Mouse (Mus musculus) spleen, postnatal 4 days (tissue): ENCODE measurements around the gene Zfp408.
A peak's percentile ranks its signal among the peaks of the same experiment; 100 is the strongest.

Experiments used
- DNase-seq, 2 experiments: peaks; one replicate each; pipeline ENCODE4 v3.0.0; 2022; ENCODE audit warnings: low spot score in 2 of 2

The Zfp408 gene

GRCm38 (mm10) chr2:91649553-91650359 is at the start of gene Zfp408, which contains the start of gene Arhgap1:
Gene Zfp408, minus strand, starts transcription at chr2:91649791.
Gene Arhgap1, plus strand, starts transcription at chr2:91649860.
- DNase-seq, result peak; percentile 95 to 96

- no peak for DNase-seq
These were observed 49.6 kb upstream of the Zfp408 start for GRCm38 (mm10) chr2:91699225-91699624.

GRCm38 (mm10) chr2:91696225-91696590 is 46.6 kb upstream of the Zfp408 start:
- no peak for DNase-seq

GRCm38 (mm10) chr2:91695436-91696224 is 46.0 kb upstream of the Zfp408 start:
- no peak for DNase-seq

- no peak for DNase-seq
These were observed 39.9 kb upstream of the Zfp408 start for GRCm38 (mm10) chr2:91689452-91689851.

GRCm38 (mm10) chr2:91683919-91684318 is 34.3 kb upstream of the Zfp408 start:
- DNase-seq, result no peak

GRCm38 (mm10) chr2:91682850-91683249 is 33.3 kb upstream of the Zfp408 start:
- no peak for DNase-seq

- DNase-seq, result no peak
These were observed 27.4 kb upstream of the Zfp408 start for GRCm38 (mm10) chr2:91676961-91677360.

- no peak for DNase-seq
These were observed 26.8 kb upstream of the Zfp408 start for GRCm38 (mm10) chr2:91676420-91676819.

- no peak for DNase-seq
These were observed 25.3 kb upstream of the Zfp408 start for GRCm38 (mm10) chr2:91674895-91675294.

GRCm38 (mm10) chr2:91673587-91673986 is 24.0 kb upstream of the Zfp408 start:
- no peak for DNase-seq

- DNase-seq, result no peak
These were observed 20.4 kb upstream of the Zfp408 start for GRCm38 (mm10) chr2:91670038-91670437.

GRCm38 (mm10) chr2:91669326-91669725 is 19.7 kb upstream of the Zfp408 start:
- no peak for DNase-seq

- no peak for DNase-seq
These were observed 18.2 kb upstream of the Zfp408 start for GRCm38 (mm10) chr2:91667747-91668146.

- DNase-seq, result no peak
These were observed 16.9 kb upstream of the Zfp408 start for GRCm38 (mm10) chr2:91666386-91666910.

- DNase-seq, result no peak
These were observed 15.2 kb upstream of the Zfp408 start for GRCm38 (mm10) chr2:91664780-91665179.

- no peak for DNase-seq
These were observed 11.4 kb upstream of the Zfp408 start for GRCm38 (mm10) chr2:91660981-91661380.

GRCm38 (mm10) chr2:91659657-91660056 is 10.1 kb upstream of the Zfp408 start:
- no peak for DNase-seq

- DNase-seq, result no peak
These were observed 7.2 kb upstream of the Zfp408 start for GRCm38 (mm10) chr2:91656774-91657173.

- DNase-seq, result no peak
These were observed 6.2 kb upstream of the Zfp408 start for GRCm38 (mm10) chr2:91655827-91656226.

GRCm38 (mm10) chr2:91655388-91655787 is 5.8 kb upstream of the Zfp408 start:
- DNase-seq, result no peak

- DNase-seq, result no peak
These were observed 3.3 kb upstream of the Zfp408 start for GRCm38 (mm10) chr2:91652863-91653262.
